Mouse (Mus musculus): Measurements from ENCODE around the gene Ovca2.

Ovca2 gene

GRCm38 (mm10) chr11:75154053-75154585 lies 24.5 kb downstream of the Ovca2 start:
- DNase-seq (ENCODE audit: low read depth, low spot score), result peak; percentile 87

GRCm38 (mm10) chr11:75152603-75153557 lies 25.8 kb downstream of the Ovca2 start:
- peak; percentile 48 for DNase-seq (ENCODE audit: low read depth, low spot score)

- DNase-seq (ENCODE audit: low read depth, low spot score), result no peak
These were observed 28.3 kb downstream of the Ovca2 start for GRCm38 (mm10) chr11:75150346-75150745.

- no peak for DNase-seq (ENCODE audit: low read depth, low spot score)
These were observed 30.2 kb downstream of the Ovca2 start for GRCm38 (mm10) chr11:75148332-75149035.

GRCm38 (mm10) chr11:75147846-75148168 lies 30.8 kb downstream of the Ovca2 start:
- peak; percentile 83 for DNase-seq (ENCODE audit: low read depth, low spot score)

GRCm38 (mm10) chr11:75147106-75147845 lies 31.4 kb downstream of the Ovca2 start:
- no peak for DNase-seq (ENCODE audit: low read depth, low spot score)

GRCm38 (mm10) chr11:75145841-75146240 lies 32.8 kb downstream of the Ovca2 start:
- DNase-seq (ENCODE audit: low read depth, low spot score), result no peak

GRCm38 (mm10) chr11:75142749-75143148 lies 35.9 kb downstream of the Ovca2 start:
- no peak for DNase-seq (ENCODE audit: low read depth, low spot score)

- no peak for DNase-seq (ENCODE audit: low read depth, low spot score)
These were observed 36.7 kb downstream of the Ovca2 start for GRCm38 (mm10) chr11:75141913-75142312.

GRCm38 (mm10) chr11:75141038-75141437 lies 37.6 kb downstream of the Ovca2 start:
- DNase-seq (ENCODE audit: low read depth, low spot score), result peak; percentile 47

GRCm38 (mm10) chr11:75140431-75140830 lies 38.2 kb downstream of the Ovca2 start:
- DNase-seq (ENCODE audit: low read depth, low spot score), result no peak

GRCm38 (mm10) chr11:75139122-75139963 lies 39.3 kb downstream of the Ovca2 start:
- no peak for DNase-seq (ENCODE audit: low read depth, low spot score)

GRCm38 (mm10) chr11:75136666-75137398 lies 41.8 kb downstream of the Ovca2 start:
- DNase-seq (ENCODE audit: low read depth, low spot score), result peak; percentile 79

GRCm38 (mm10) chr11:75135358-75135757 lies 43.3 kb downstream of the Ovca2 start:
- DNase-seq (ENCODE audit: low read depth, low spot score), result no peak

- DNase-seq (ENCODE audit: low read depth, low spot score), result peak; percentile 58
These were observed 44.1 kb downstream of the Ovca2 start for GRCm38 (mm10) chr11:75134485-75135068.

GRCm38 (mm10) chr11:75133951-75134350 lies 44.7 kb downstream of the Ovca2 start:
- no peak for DNase-seq (ENCODE audit: low read depth, low spot score)

- no peak for DNase-seq (ENCODE audit: low read depth, low spot score)
These were observed 45.2 kb downstream of the Ovca2 start for GRCm38 (mm10) chr11:75133391-75133790.

- DNase-seq (ENCODE audit: low read depth, low spot score), result no peak
These were observed 46.4 kb downstream of the Ovca2 start for GRCm38 (mm10) chr11:75132278-75132677.

- no peak for DNase-seq (ENCODE audit: low read depth, low spot score)
These were observed 47.3 kb downstream of the Ovca2 start for GRCm38 (mm10) chr11:75131300-75131699.

GRCm38 (mm10) chr11:75129481-75129880 lies 49.2 kb downstream of the Ovca2 start:
- DNase-seq (ENCODE audit: low read depth, low spot score), result no peak

Measured in A20 (cell line).